Mouse (Mus musculus): ENCODE measurements around the gene Stard13.

- no peak for TF ChIP-seq CTCF (IDR thresholded peaks at IDR 0.05; ENCODE audit: extremely low read depth, insufficient read depth, low read length)
- no peak for TF ChIP-seq POLR2A (IDR thresholded peaks at IDR 0.05; ENCODE audit: extremely low read depth, insufficient read depth, low read length)
Measured at GRCm38 (mm10) chr5:151046917-151047316, 186.7 kb downstream of the Stard13 start.
